Mouse (Mus musculus) hindbrain, embryonic 13.5 days (tissue): ENCODE data around the gene Ube2l6. TPM values are rescaled to one million over a fixed set of nuclear protein-coding genes. Genes with fewer than 3 reads are reported as not detected.
"Not testable (repeated sequence)": the region's sequence is repeated elsewhere in the genome, so short reads cannot be mapped to it uniquely, and the experiment has no call there.

ENCODE experiments used
- ATAC-seq: fragments of 200-750 bp; cut with Nextera tagmentation; 2 replicates; pipeline ENCODE4 v1.8.0; 2017; ENCODE audit warnings: moderate TSS enrichment; ENCODE audit not compliant: low FRiP score
- H3K27ac ChIP-seq: fragments of 300-500 bp; sonication (generic); 2 replicates; pipeline ENCODE4 v1.5.1; 2015; ENCODE audit warnings: inconsistent platforms, mild to moderate bottlenecking, moderate library complexity
- H3K27me3 ChIP-seq: fragments of 300-500 bp; sonication (generic); 2 replicates; pipeline ENCODE4 v1.6.1; 2015; ENCODE audit warnings: mild to moderate bottlenecking, inconsistent platforms
- H3K36me3 ChIP-seq: fragments of 300-500 bp; sonication (generic); 2 replicates; pipeline ENCODE4 v1.6.1; 2015; ENCODE audit warnings: mild to moderate bottlenecking, inconsistent platforms
- H3K4me1 ChIP-seq: fragments of 300-500 bp; sonication (generic); replicated peaks from 2 replicates; pipeline ENCODE4 v1.6.1; 2015; ENCODE audit warnings: inconsistent platforms
- H3K4me2 ChIP-seq: fragments of 300-500 bp; sonication (generic); 2 replicates; pipeline ENCODE4 v1.6.1; 2015; ENCODE audit warnings: inconsistent platforms, mild to moderate bottlenecking, moderate library complexity
- H3K4me3 ChIP-seq: fragments of 300-500 bp; sonication (generic); 2 replicates; pipeline ENCODE4 v1.5.1; 2015; ENCODE audit warnings: mild to moderate bottlenecking, inconsistent platforms
- H3K9ac ChIP-seq: fragments of 300-500 bp; sonication (generic); 2 replicates; pipeline ENCODE4 v1.6.1; 2015; ENCODE audit warnings: mild to moderate bottlenecking, inconsistent platforms
- H3K9me3 ChIP-seq: fragments of 300-500 bp; sonication (generic); 2 replicates; pipeline ENCODE4 v1.6.1; 2016; ENCODE audit warnings: inconsistent platforms
- WGBS: fragments of 180-500 bp; shearing (Covaris S2); methylation state at CpG from one replicate; pipeline ENCODE4 v1.1.7; 2015; 5-methylcytosine and 5-hydroxymethylcytosine counted together
- polyA plus RNA-seq: library from polyadenylated mRNA; unstranded; fragments of >200 nt; fragmentation: Nextera tagmentation; extraction: Ambion mirVana; gene quantifications from 2 replicates; pipeline ENCODE4 v1.2.1, GENCODE M21; 2015

Ube2l6 gene
- polyA plus RNA-seq, 1 experiment from 2014 or later, result 17.6 TPM

- Histone ChIP-seq H3K9me3 (no peaks in the 10 kb centered on the region), H3K27ac (0 out of 2 replicates have a peak overlapping the region, but pooled peaks have one; percentile 1), H3K36me3 (no peaks in the 10 kb centered on the region), H3K4me2 (peak overlapping the region; percentile 96), H3K4me3 (peak overlapping the region; percentile 48), H3K4me1 (peaks cover 8% of the 10 kb centered on the region; the same call in 1 of the 2 replicates), H3K9ac (peak overlapping the region; percentile 68), H3K27me3 (no peaks in the 10 kb centered on the region)
- 7% methylated on average over 13 of the region's 13 CpGs for WGBS
- peak; percentile 49 for ATAC-seq
Observed at GRCm38 (mm10) chr2:84797833-84798492, 665 bp upstream of the Ube2l6 start.

DNA sequence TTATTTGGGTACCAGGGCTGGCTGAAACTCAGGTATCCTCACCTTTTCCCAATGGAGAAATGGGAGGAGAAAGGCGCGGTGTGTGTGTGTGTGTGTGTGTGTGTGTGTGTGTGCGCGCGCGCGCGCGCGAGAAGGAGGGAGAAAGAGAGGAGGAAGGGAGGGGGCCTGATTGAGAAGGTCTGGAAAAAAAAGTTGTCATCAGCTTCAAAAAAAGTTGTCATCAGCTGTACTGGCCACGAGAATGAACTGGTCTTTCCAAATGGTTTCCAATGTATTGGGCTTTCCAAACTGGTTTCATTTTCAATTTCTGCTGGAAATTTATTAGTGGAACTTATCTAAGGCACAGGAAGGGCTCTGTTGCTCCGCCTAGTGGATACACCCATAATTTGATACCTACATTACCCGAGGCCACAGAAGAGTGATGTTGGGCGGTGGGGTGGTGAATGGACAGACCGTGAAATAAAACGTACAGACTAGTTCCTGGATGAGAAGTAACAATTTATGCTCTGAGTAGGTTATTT lies 473 bp downstream of the Ube2l6 start:
- H3K9me3 ChIP-seq, result no peaks in the 10 kb centered on the region
- peak overlapping the region; percentile 68 for H3K9ac ChIP-seq
- under 1% methylated on average over 15 of the region's 16 CpGs for WGBS
- no peaks in the 10 kb centered on the region for H3K27me3 ChIP-seq
- peaks cover 8% of the 10 kb centered on the region; the same call in 1 of the 2 replicates for H3K4me1 ChIP-seq
- H3K4me3 ChIP-seq, result peak overlapping the region; percentile 48
- H3K27ac ChIP-seq, result no peak overlapping the region
- H3K36me3 ChIP-seq, result no peaks in the 10 kb centered on the region
- ATAC-seq, result peak; percentile 61
- peak overlapping the region; percentile 96 for H3K4me2 ChIP-seq

GRCm38 (mm10) chr2:84800304-84800703 lies 1.7 kb downstream of the Ube2l6 start:
- Histone ChIP-seq H3K9ac (no peak overlapping the region), H3K9me3 (no peaks in the 10 kb centered on the region), H3K4me3 (no peak overlapping the region), H3K4me1 (peaks cover 8% of the 10 kb centered on the region; the same call in 1 of the 2 replicates), H3K4me2 (no peak overlapping the region), H3K36me3 (no peaks in the 10 kb centered on the region), H3K27me3 (no peaks in the 10 kb centered on the region), H3K27ac (no peak overlapping the region)
- 91% methylated on average over 4 of the region's 4 CpGs for WGBS
- ATAC-seq, result no peak

DNA sequence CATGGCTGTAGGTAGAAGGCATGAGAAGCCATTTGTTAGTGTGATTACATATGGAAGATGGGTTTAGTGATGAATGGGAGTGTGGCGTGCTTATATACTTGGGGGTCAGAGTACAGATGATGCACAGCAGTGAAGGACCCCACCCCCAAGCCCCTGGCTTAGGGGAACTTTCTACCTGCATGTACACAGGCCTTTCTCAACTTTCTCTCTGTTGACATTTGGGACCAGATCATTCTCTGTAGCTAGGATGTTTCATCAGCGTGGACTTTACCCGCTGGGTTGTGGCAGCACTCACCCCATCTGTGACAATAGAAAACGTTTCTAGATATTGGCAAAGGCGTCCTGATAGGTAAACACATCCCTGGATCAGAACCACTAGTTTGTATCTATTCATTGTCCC lies 2.6 kb downstream of the Ube2l6 start:
- ATAC-seq, H3K4me1 ChIP-seq, H3K27me3 ChIP-seq, H3K4me2 ChIP-seq, H3K36me3 ChIP-seq, H3K4me3 ChIP-seq, H3K27ac ChIP-seq, H3K9me3 ChIP-seq, H3K9ac ChIP-seq: not testable (repeated sequence)
- WGBS, result 83% methylated on average over 5 of the region's 5 CpGs

- no peaks in the 10 kb centered on the region for H3K9me3 ChIP-seq
- H3K9ac ChIP-seq, result no peak overlapping the region
- H3K4me2 ChIP-seq, result no peak overlapping the region
- H3K36me3 ChIP-seq, result no peaks in the 10 kb centered on the region
- 91% methylated on average over 7 of the region's 7 CpGs for WGBS
- no peak for ATAC-seq
- H3K27me3 ChIP-seq, result no peaks in the 10 kb centered on the region
- H3K27ac ChIP-seq, result no peak overlapping the region
- H3K4me3 ChIP-seq, result no peak overlapping the region
- peaks cover 4% of the 10 kb centered on the region; the same call in 1 of the 2 replicates for H3K4me1 ChIP-seq
Observed at GRCm38 (mm10) chr2:84803963-84804362, 5.3 kb downstream of the Ube2l6 start.

DNA sequence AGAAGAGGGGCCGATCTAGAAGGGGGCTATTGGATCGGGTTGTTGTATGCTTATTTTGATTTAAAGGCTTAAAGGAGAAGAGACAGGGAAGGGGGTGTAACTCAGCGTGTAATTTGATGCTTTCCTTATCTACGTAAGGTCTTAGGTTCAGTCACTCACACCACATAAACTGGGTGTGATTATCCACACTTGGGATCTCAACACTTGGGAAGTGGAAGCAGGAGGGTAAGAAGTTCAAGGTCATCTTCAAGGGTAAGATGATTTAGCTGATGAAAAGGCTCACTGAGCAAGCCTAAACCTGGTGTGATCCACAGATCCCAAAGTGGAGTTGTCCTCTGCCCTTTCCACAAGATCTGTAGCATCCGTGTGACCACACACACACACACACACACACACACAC lies 7.9 kb downstream of the Ube2l6 start:
- no peak overlapping the region for H3K27ac ChIP-seq
- H3K9me3 ChIP-seq, result no peaks in the 10 kb centered on the region
- no peak overlapping the region for H3K9ac ChIP-seq
- ATAC-seq, result no peak
- H3K36me3 ChIP-seq, result no peaks in the 10 kb centered on the region
- no peak overlapping the region for H3K4me2 ChIP-seq
- peaks cover 5% of the 10 kb centered on the region; the same call in 1 of the 2 replicates for H3K4me1 ChIP-seq
- H3K4me3 ChIP-seq, result no peak overlapping the region
- WGBS, result 82% methylated on average over 5 of the region's 5 CpGs
- no peaks in the 10 kb centered on the region for H3K27me3 ChIP-seq

GRCm38 (mm10) chr2:84809330-84809729 lies 10.7 kb downstream of the Ube2l6 start:
- Histone ChIP-seq H3K9me3 (no peaks in the 10 kb centered on the region), H3K27ac (no peak overlapping the region), H3K4me1 (peaks cover 5% of the 10 kb centered on the region; the same call in 1 of the 2 replicates), H3K27me3 (no peaks in the 10 kb centered on the region; the same call in 1 of the 2 replicates), H3K4me2 (no peak overlapping the region), H3K9ac (no peak overlapping the region), H3K36me3 (no peaks in the 10 kb centered on the region), H3K4me3 (no peak overlapping the region)
- no peak for ATAC-seq

DNA sequence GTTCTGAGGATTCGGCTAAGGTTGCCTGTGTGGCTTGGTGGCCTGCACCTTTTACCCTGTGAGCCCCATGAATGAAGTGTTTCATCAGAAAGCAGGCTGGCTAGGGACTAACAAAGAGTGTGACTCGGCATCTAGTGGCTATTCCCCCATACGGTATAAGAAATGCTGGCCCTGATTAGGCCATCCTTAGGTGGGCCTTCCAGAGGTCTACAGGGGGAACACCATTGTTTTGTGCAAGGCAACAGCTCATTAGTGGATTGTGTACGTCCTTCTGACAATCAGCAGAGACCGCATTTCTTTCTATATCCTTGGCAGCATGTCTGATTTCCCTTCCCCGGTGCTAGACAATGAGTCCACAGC lies 11.9 kb downstream of the Ube2l6 start:
- Histone ChIP-seq H3K27me3 (no peaks in the 10 kb centered on the region; the same call in 1 of the 2 replicates), H3K4me3 (no peak overlapping the region), H3K4me1 (peaks cover 5% of the 10 kb centered on the region; the same call in 1 of the 2 replicates), H3K36me3 (no peaks in the 10 kb centered on the region), H3K9ac (no peak overlapping the region), H3K4me2 (no peak overlapping the region), H3K27ac (no peak overlapping the region), H3K9me3 (no peaks in the 10 kb centered on the region)
- WGBS, result 84% methylated on average over 6 of the region's 6 CpGs
- 0 out of 2 replicates have a peak, but pooled peaks have one; percentile 7 for ATAC-seq

DNA sequence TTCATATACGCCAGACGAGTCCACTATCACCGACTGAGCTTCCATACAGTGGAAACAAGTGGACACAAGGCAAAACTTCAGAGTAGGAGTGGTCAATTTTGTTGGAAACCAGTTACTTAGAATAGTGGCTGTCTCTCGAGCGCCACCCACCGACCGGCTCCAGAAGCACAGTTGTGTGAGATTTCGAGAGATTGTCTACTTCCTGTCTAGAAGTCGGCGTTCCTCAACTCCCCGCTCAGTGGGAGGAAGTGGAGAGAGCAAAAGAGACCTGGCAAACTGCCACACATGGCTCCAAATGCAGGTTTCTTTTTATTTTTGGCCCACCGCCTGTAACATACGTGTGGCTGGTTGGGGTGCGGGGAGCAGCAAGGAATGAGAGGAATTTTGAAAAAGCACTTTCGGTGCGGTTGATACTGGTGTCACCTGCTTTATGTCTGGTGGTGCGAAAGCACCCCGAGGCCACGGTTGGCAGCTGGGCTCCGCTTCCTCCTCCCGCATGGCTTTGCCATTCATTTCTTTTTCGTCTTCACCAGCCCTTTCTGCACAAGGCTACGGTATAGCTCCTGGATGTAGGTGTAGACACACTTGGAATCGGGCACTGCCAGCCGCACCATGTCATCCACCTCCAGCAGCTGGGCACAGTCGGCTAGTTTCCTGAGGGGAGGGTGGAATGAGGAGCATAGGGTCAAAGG lies 12.4 kb downstream of the Ube2l6 start:
- H3K27me3 ChIP-seq, result no peaks in the 10 kb centered on the region; the same call in 1 of the 2 replicates
- no peaks in the 10 kb centered on the region for H3K36me3 ChIP-seq
- no peaks in the 10 kb centered on the region for H3K9me3 ChIP-seq
- peak overlapping the region; percentile 41 for H3K4me2 ChIP-seq
- ATAC-seq, result peak; percentile 65
- H3K9ac ChIP-seq, result 0 out of 2 replicates have a peak overlapping the region, but pooled peaks have one; percentile 51
- 0 out of 2 replicates have a peak overlapping the region, but pooled peaks have one; percentile 12 for H3K27ac ChIP-seq
- peak overlapping the region; percentile 22 for H3K4me3 ChIP-seq
- 39% methylated on average over 26 of the region's 26 CpGs for WGBS
- H3K4me1 ChIP-seq, result peaks cover 5% of the 10 kb centered on the region; the same call in 1 of the 2 replicates

- no peak overlapping the region for H3K9ac ChIP-seq
- ATAC-seq, result no peak
- no peaks in the 10 kb centered on the region; the same call in 1 of the 2 replicates for H3K27me3 ChIP-seq
- no peak overlapping the region for H3K27ac ChIP-seq
- WGBS, result 88% methylated on average over 7 of the region's 7 CpGs
- no peak overlapping the region for H3K4me3 ChIP-seq
- H3K4me2 ChIP-seq, result no peak overlapping the region
- H3K36me3 ChIP-seq, result no peaks in the 10 kb centered on the region
- peaks cover 5% of the 10 kb centered on the region; the same call in 1 of the 2 replicates for H3K4me1 ChIP-seq
- H3K9me3 ChIP-seq, result no peaks in the 10 kb centered on the region
Observed at GRCm38 (mm10) chr2:84811880-84812279, 13.3 kb downstream of the Ube2l6 start.

DNA sequence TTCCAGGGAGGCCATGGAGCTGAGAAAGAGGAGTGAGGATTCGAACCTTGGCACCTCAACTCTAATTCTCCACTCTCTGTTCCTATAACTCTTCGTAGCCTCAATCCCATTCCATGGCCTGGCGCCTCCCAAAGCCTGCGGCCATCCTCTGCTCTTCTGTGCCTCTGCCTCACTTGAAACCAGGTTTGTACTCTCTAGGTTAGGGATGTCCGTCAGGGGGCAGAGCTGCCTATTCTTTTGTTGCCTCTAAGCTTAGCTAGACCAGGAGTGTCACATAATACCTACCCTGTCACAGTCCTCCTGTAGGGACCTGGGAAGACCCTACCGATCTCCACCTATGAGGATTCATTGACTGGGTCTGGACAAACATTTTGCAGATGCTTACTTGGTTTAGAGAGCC lies 14.0 kb downstream of the Ube2l6 start:
- WGBS, result 78% methylated on average over 6 of the region's 6 CpGs
- ATAC-seq, result no peak
- no peak overlapping the region for H3K4me2 ChIP-seq
- no peak overlapping the region for H3K9ac ChIP-seq
- H3K27ac ChIP-seq, result no peak overlapping the region
- no peaks in the 10 kb centered on the region; the same call in 1 of the 2 replicates for H3K27me3 ChIP-seq
- H3K36me3 ChIP-seq, result no peaks in the 10 kb centered on the region
- no peaks in the 10 kb centered on the region for H3K9me3 ChIP-seq
- no peak overlapping the region for H3K4me3 ChIP-seq
- H3K4me1 ChIP-seq, result peaks cover 5% of the 10 kb centered on the region; the same call in 1 of the 2 replicates

DNA sequence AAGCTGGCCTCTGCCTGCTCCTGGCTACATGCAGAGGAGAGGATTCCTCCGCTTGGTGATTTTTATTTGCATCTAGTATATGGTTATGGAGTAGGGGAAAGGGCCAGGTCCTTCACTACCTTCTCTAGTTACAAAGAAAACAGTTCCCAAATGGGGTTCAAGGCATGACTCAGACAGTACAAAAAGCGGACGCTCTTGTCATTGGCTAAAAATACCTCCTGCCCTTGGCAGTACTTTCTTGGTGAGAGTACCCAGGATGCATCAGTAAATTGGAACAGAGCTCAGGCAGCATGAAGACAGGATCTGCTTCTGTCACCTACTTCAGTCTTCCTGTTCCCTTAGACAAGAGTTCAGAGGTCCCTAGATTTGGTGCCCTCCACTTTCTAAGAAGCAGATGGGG lies 21.2 kb downstream of the Ube2l6 start:
- no peaks in the 10 kb centered on the region for H3K36me3 ChIP-seq
- no peak overlapping the region for H3K4me3 ChIP-seq
- no peaks in the 10 kb centered on the region for H3K4me1 ChIP-seq
- 74% methylated on average over 3 of the region's 3 CpGs for WGBS
- H3K27me3 ChIP-seq, result peaks cover 22% of the 10 kb centered on the region
- no peak overlapping the region for H3K9ac ChIP-seq
- H3K4me2 ChIP-seq, result no peak overlapping the region
- H3K9me3 ChIP-seq, result no peaks in the 10 kb centered on the region
- ATAC-seq, result no peak
- H3K27ac ChIP-seq, result no peak overlapping the region
